Mouse (Mus musculus) cerebellum, adult 2 months (tissue): ENCODE measurements around the gene Gm3269. TPM values are rescaled to one million over a fixed set of nuclear protein-coding genes. Genes with fewer than 3 reads are reported as not detected.
"Not testable (repeated sequence)": the region's sequence is repeated elsewhere in the genome, so short reads cannot be mapped to it uniquely, and the experiment has no call there.

Source experiments
- DNase-seq, 2 experiments: peaks; one replicate each; pipeline ENCODE4 v3.0.0; 2021
- H3K27ac ChIP-seq: fragments of 200-500 bp; 2 replicates; pipeline ENCODE4 v1.5.1; 2012; ENCODE audit warnings: low read length, control low read depth, inconsistent platforms; ENCODE audit not compliant: insufficient read depth
- H3K27me3 ChIP-seq: fragments of 200-500 bp; 2 replicates; pipeline ENCODE4 v1.6.1; 2012; ENCODE audit warnings: inconsistent platforms, mild to moderate bottlenecking, low read length, moderate library complexity; ENCODE audit not compliant: control insufficient read depth, insufficient read depth
- H3K4me1 ChIP-seq: fragments of 200-500 bp; 2 replicates; pipeline ENCODE4 v1.6.1; 2011; ENCODE audit warnings: low read length; ENCODE audit not compliant: control insufficient read depth, insufficient read depth
- H3K4me3 ChIP-seq: fragments of 200-500 bp; replicated peaks from 2 replicates; pipeline ENCODE3; 2011; ENCODE audit warnings: mild to moderate bottlenecking, low read depth, low read length, control low read depth; ENCODE audit not compliant: insufficient read depth
- WGBS: fragments of 180-500 bp; shearing (Covaris S2); methylation state at CpG from one replicate; pipeline ENCODE4 v1.1.7; 2018; 5-methylcytosine and 5-hydroxymethylcytosine counted together
- polyA plus RNA-seq: library from polyadenylated mRNA; depleted of rRNA; stranded (reverse); fragments of >200 nt; gene quantifications from 2 replicates; pipeline ENCODE4 v1.2.3, GENCODE M21; 2012; rRNA removed

Gene Gm3269
- polyA plus RNA-seq = not detected in 2 replicates

GRCm38 (mm10) chr14:4837806-4838205 lies at the start of gene Gm3269:
Gene Gm3269 (plus strand): TSS chr14:4838106.
- H3K27ac ChIP-seq, DNase-seq, H3K4me3 ChIP-seq, H3K27me3 ChIP-seq, H3K4me1 ChIP-seq: not testable (repeated sequence)
- WGBS = 57% methylated on average over 1 of the region's 4 CpGs

GRCm38 (mm10) chr14:4806421-4806820 lies 31.5 kb upstream of the Gm3269 start:
- 75% methylated on average over 6 of the region's 6 CpGs for WGBS
- not testable (repeated sequence) for H3K4me1 ChIP-seq, H3K27ac ChIP-seq, H3K27me3 ChIP-seq, H3K4me3 ChIP-seq
- peak in 1 of 2 experiments; percentile 1 for DNase-seq

- not testable (repeated sequence) for H3K27me3 ChIP-seq, H3K4me3 ChIP-seq, DNase-seq, H3K27ac ChIP-seq, H3K4me1 ChIP-seq
- 81% methylated on average over 4 of the region's 7 CpGs for WGBS
Observed at GRCm38 (mm10) chr14:4821950-4822349, 16.0 kb upstream of the Gm3269 start.

GRCm38 (mm10) chr14:4855299-4855980 lies 17.5 kb downstream of the Gm3269 start, which contains the start of gene Gm3264:
Gene Gm3264 (plus strand): TSS chr14:4855576.
- not testable (repeated sequence) for H3K4me3 ChIP-seq, H3K27ac ChIP-seq, H3K27me3 ChIP-seq, H3K4me1 ChIP-seq
- DNase-seq = peak in 1 of 2 experiments; percentile 6
- WGBS = 10% methylated on average over 42 of the region's 59 CpGs

- H3K4me3 ChIP-seq, H3K27me3 ChIP-seq, DNase-seq, H3K4me1 ChIP-seq, H3K27ac ChIP-seq: not testable (repeated sequence)
- WGBS = no CpG with 5 or more reads among the region's 3 CpGs
Observed at GRCm38 (mm10) chr14:4892116-4892515, 54.2 kb downstream of the Gm3269 start, which contains the start of gene Gm3278. Gene Gm3278 (plus strand): TSS chr14:4892416.

Other genes with a start within 250 kb of the Gm3269 start
- 0.16 and 0.26 TPM in 2 replicates for gene Gm8159, start 205.8 kb upstream of the Gm3269 start, polyA plus RNA-seq
- gene Gm3239, start 173.9 kb upstream of the Gm3269 start, polyA plus RNA-seq = 0.67 and 1.0 TPM in 2 replicates
- gene Gm7876, start 128.9 kb upstream of the Gm3269 start, polyA plus RNA-seq = not detected in 2 replicates
- gene Gm3252, start 111.3 kb upstream of the Gm3269 start, polyA plus RNA-seq = 1.7 and 1.8 TPM in 2 replicates
- gene Gm9602, start 61.8 kb upstream of the Gm3269 start, polyA plus RNA-seq = not detected in 2 replicates
- 0.19 and 0.88 TPM in 2 replicates for gene Gm3264, start 17.5 kb downstream of the Gm3269 start, polyA plus RNA-seq
- 0.25 TPM in 1 of 2 replicates, not detected in the other for gene Gm3278, start 54.3 kb downstream of the Gm3269 start, polyA plus RNA-seq
- not detected in 2 replicates for gene Gm8297, start 145.8 kb downstream of the Gm3269 start, polyA plus RNA-seq
- gene Gm3298, start 177.8 kb downstream of the Gm3269 start, polyA plus RNA-seq = 0.27 TPM in 1 of 2 replicates, not detected in the other
- not detected in 2 replicates for gene 4930555G01Rik, start 212.5 kb downstream of the Gm3269 start, polyA plus RNA-seq
- 1.9 and 2.5 TPM in 2 replicates for gene Gm8281, start 232.9 kb downstream of the Gm3269 start, polyA plus RNA-seq